Mouse (Mus musculus) G1E (cell line): Measurements from ENCODE around the gene Psma7. TPM values are rescaled to one million over a fixed set of nuclear protein-coding genes. Genes with fewer than 3 reads are reported as not detected.
A peak's percentile ranks its signal among the peaks of the same experiment; 100 is the strongest.

Source experiments
- ATAC-seq: 2 replicates; pipeline ENCODE4 v1.8.0; 2016; ENCODE audit warnings: mild to moderate bottlenecking; ENCODE audit not compliant: insufficient number of reproducible peaks, poor library complexity, low FRiP score, severe bottlenecking; ENCODE audit errors: extremely low read depth
- DNase-seq: peaks from one replicate; pipeline ENCODE4 v3.0.0; 2012; ENCODE audit warnings: low spot score
- H3K27me3 ChIP-seq: 2 replicates; pipeline ENCODE4 v1.6.1; 2012; ENCODE audit warnings: mild to moderate bottlenecking, low read length, inconsistent platforms; ENCODE audit not compliant: insufficient read depth
- H3K36me3 ChIP-seq: replicated peaks from 2 replicates; pipeline ENCODE3; 2012; ENCODE audit warnings: mild to moderate bottlenecking, inconsistent platforms
- H3K4me1 ChIP-seq: 2 replicates; pipeline ENCODE4 v1.6.1; 2012; ENCODE audit warnings: low read depth, low read length, inconsistent platforms, mixed read lengths; ENCODE audit not compliant: insufficient read depth
- H3K4me3 ChIP-seq: 2 replicates; pipeline ENCODE4 v1.5.1; 2012; ENCODE audit warnings: low read depth, mild to moderate bottlenecking, inconsistent platforms, low read length, moderate library complexity, mixed read lengths
- H3K9me3 ChIP-seq: replicated peaks from 2 replicates; pipeline ENCODE4 v1.6.1; 2012; ENCODE audit warnings: inconsistent platforms
- CTCF ChIP-seq: IDR thresholded peaks from 2 replicates; pipeline ENCODE4 v1.5.1; 2012; ENCODE audit warnings: low read depth, low read length, inconsistent platforms, mixed read lengths
- GATA1 ChIP-seq: IDR thresholded peaks from 2 replicates; pipeline ENCODE4 v1.6.1; 2012; ENCODE audit warnings: borderline replicate concordance, low read length, inconsistent platforms, mixed read lengths
- GATA2 ChIP-seq: IDR thresholded peaks from 2 replicates; pipeline ENCODE4 v1.6.1; 2012; ENCODE audit warnings: low read depth, low read length, inconsistent platforms, borderline replicate concordance
- POLR2AphosphoS5 ChIP-seq: IDR thresholded peaks from 2 replicates; pipeline ENCODE4 v1.6.1; 2012; ENCODE audit warnings: low read depth, low read length, inconsistent platforms; ENCODE audit not compliant: insufficient replicate concordance
- TAL1 ChIP-seq: conservative IDR thresholded peaks from 2 replicates; pipeline ENCODE4 v1.6.1; 2012; ENCODE audit warnings: low read depth, low read length, inconsistent platforms, mixed read lengths
- polyA plus RNA-seq: library from polyadenylated mRNA; stranded (reverse); fragments of >175 nt; gene quantifications from 2 replicates; pipeline ENCODE4 v1.2.3, GENCODE M21; 2012
- total RNA-seq, 2 experiments: library from RNA; stranded (forward) in 1 of 2; stranded (reverse) in 1 of 2; fragments of 200-1000 nt in 1 of 2; fragments of >200 nt in 1 of 2; fragmentation: Nextera tagmentation in 1 of 2; gene quantifications; 2 replicates each; pipeline ENCODE4 v1.2.3; 2014 to 2017

The Psma7 gene
- total and polyA plus RNA-seq, 3 experiments = 94.1 to 305 (median 148) TPM

DNA sequence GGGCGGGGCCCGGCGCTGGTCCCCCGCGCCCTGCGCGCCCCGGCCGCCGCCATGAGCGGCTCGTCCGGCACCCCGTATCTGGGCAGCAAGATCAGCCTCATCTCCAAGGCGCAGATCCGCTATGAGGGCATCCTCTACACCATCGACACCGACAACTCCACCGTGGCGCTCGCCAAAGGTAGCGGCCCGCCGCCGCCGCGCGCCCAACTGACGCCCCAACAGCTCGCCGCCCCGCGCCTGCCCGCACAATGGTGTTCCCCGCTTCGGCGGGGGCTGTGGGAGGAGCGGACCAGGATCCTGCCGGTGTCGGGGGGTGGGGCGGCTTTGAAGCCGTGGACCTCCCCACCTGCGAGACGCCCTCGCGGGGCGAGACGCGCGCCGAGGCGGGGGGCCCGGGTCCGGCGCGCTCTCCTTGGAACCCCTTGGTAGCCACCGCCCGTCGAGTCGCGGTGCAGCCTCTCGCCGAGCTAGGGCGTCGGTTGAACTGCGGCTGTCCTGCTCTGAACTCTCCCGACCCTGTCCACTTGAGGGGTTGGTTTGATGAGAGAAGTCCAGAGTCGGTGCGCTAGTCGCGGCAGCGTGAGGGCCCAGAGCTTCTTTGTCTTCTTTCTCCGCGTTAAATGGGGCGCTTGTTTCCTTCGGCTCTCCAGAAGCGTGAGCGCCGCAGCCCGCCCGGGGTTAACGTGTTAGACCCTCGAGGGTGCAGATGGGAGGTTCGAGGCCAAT, 16.9 kb downstream of the Psma7 start:
- 0 out of 2 replicates have a peak, but pooled peaks have one; percentile 5 for ATAC-seq
- DNase-seq = peak; percentile 48

DNA sequence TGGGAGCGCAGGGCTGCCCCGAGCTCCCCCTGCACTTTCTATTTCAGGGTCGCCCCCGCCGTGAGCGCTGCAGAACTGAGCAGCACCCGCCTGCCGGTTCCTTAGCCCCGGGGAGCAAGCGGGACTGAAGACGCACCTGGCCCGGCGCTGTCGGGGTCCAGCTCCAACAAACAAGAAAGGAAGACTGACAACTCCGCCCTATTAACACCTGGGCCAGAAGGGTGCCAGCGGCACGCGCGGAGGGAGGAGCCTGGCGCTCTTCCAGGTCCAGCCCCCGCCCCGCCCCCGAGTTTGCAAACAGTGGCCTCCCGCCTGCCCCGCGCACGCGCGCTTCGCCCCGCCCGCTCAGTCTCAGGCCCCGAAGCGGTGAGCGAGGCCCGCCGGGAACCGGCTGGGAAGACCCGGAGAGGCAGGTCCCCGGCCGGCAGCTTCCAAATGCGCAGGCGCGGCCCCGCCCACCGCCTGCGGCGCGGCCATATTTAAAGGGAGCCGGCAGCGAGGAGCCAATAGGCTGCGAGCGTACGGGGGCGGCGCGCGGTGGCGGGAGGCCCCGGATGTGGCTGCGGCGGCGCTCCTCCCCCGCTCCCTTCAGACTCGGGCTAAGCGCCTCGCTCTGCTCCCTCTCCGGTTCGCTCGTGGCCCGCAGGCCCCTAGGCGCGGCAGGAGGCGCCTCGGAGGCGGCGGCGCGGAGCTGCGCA, 17.7 kb downstream of the Psma7 start, which contains the start of gene Lsm14b:
Lsm14b (plus strand) TSS at position 587 of the 698 bp plus-strand sequence.
- TF ChIP-seq GATA2 (no peak), CTCF (no peak), POLR2AphosphoS5 (no peak), TAL1 (no peak), GATA1 (no peak)
- ATAC-seq (peak; percentile 75), DNase-seq (peak; percentile 100)
- Histone ChIP-seq H3K36me3 (peaks cover 33% of the 10 kb centered on the region), H3K9me3 (no peaks in the 10 kb centered on the region), H3K4me3 (peak within 1 kb of the TSS; percentile 90), H3K4me1 (peaks cover 52% of the 10 kb centered on the region), H3K27me3 (peaks cover 40% of the 10 kb centered on the region)

More for the DNA sequence above, 16.9 kb downstream of the Psma7 start:
- Histone ChIP-seq H3K9me3 (no peaks in the 10 kb centered on the region), H3K4me3 (peak overlapping the region; percentile 90), H3K4me1 (peaks cover 52% of the 10 kb centered on the region), H3K27me3 (peaks cover 33% of the 10 kb centered on the region), H3K36me3 (peaks cover 41% of the 10 kb centered on the region)
- TF ChIP-seq TAL1 (no peak), CTCF (no peak), GATA2 (no peak)

DNA sequence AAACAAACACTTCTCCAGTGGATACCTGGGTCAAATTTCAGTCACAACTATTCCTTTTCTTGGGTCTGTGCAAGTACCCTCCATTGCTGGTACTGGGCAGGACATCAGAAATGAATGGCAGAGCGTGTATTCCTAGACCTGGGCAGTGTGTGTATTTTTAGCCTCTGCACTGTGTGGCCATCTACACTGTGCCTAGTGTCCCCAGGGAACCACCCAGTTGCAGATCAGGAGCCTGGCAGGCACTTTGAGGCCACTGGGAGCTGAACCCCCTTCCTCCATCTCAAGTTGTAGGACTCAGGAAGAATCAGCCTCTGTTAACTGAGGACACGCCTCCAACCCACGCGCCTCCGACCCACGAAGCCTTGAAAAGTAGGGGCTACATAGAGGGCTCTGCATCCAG, 19.5 kb downstream of the Psma7 start:
- H3K4me1 ChIP-seq = peaks cover 41% of the 10 kb centered on the region
- H3K9me3 ChIP-seq = no peaks in the 10 kb centered on the region
- peaks cover 58% of the 10 kb centered on the region for H3K27me3 ChIP-seq
- no peak for TF ChIP-seq TAL1
- no peak for TF ChIP-seq GATA2
- no peak for TF ChIP-seq CTCF
- no peak for TF ChIP-seq POLR2AphosphoS5
- TF ChIP-seq GATA1 = no peak
- ATAC-seq = no peak
- peaks cover 15% of the 10 kb centered on the region for H3K36me3 ChIP-seq
- no peak overlapping the region for H3K4me3 ChIP-seq
- no peak for DNase-seq

DNA sequence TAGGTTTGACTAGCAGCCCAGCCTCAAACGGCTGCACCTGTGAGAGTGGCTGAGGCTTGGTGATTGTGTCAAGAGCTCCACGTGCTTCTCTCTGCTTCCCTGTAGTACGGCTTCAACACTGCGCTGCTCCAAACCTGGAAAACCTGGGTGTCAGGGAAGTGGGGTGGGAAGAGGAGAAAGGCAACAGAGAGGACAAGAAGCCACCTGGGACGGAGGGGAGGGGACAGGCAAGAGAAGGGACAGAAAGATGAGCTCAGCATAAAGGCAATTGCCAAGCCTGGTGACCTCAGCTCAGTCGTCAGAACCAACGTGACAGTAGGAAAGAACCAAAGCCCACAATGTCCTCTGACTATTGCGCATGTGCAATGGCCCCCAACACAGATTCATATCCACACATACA, 21.3 kb downstream of the Psma7 start:
- TF ChIP-seq GATA1 (no peak), CTCF (no peak), TAL1 (no peak), POLR2AphosphoS5 (no peak), GATA2 (no peak)
- Histone ChIP-seq H3K36me3 (no peaks in the 10 kb centered on the region), H3K4me1 (peaks cover 23% of the 10 kb centered on the region), H3K9me3 (no peaks in the 10 kb centered on the region), H3K4me3 (no peak overlapping the region), H3K27me3 (peaks cover 70% of the 10 kb centered on the region)
- DNase-seq = no peak
- no peak for ATAC-seq

DNA sequence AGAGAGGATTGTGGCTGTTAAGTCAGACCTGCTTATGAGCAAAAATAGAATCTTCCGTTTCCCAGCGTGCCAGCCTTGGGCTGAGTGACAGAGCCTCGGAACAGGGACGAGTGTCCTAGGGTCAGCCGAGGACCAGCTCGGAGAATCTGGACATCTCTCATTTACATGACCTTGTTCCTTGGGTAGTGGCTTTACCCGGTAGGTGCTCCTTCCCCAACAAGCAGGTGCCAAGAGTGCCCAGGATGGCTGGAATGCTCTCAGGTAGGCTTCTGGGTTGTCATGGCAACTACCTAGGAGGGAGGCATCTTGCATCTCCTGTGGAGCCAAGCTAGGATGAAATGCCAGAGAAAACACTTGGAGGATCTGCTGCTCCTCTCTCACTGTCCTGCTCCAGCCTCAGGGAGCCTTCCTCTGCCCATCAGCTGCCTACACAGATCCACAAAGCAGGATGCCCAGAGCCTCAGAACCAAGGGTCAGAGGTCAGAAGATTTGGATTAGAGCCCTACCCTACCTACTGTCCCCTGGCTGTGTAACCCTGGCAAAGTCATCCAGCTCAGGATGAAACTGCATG, 22.1 kb downstream of the Psma7 start:
- DNase-seq (no peak), ATAC-seq (no peak)
- no peak overlapping the region for H3K4me3 ChIP-seq
- no peaks in the 10 kb centered on the region for H3K9me3 ChIP-seq
- H3K36me3 ChIP-seq = no peaks in the 10 kb centered on the region
- no peak for TF ChIP-seq POLR2AphosphoS5
- no peak for TF ChIP-seq GATA2
- TF ChIP-seq GATA1 = no peak
- no peak for TF ChIP-seq CTCF
- TF ChIP-seq TAL1 = no peak
- peaks cover 77% of the 10 kb centered on the region for H3K27me3 ChIP-seq
- peaks cover 17% of the 10 kb centered on the region for H3K4me1 ChIP-seq

DNA sequence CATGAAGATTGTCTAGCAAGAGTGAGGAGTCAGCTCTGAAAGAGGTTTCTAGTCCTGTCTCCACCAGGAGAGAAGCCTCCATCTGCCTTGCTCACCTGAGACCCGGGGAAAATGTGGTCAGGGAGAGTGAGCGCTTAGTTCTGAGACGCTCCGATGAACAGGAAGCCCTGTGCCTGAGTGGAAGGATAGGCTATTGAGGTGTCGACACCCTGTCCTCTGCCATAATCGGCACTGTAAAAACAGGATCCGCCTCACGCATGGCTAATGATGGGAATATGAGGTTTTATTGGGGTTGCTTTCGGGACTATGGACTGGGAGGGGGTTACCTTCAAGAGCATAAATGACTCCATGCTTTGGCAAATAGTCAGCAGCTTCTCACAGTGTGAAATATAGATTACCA, 23.7 kb downstream of the Psma7 start:
- no peak for DNase-seq
- ATAC-seq = no peak
- peaks cover 9% of the 10 kb centered on the region for H3K4me1 ChIP-seq
- no peaks in the 10 kb centered on the region for H3K36me3 ChIP-seq
- no peak overlapping the region for H3K4me3 ChIP-seq
- H3K27me3 ChIP-seq = peaks cover 92% of the 10 kb centered on the region
- TF ChIP-seq GATA2 = no peak
- H3K9me3 ChIP-seq = no peaks in the 10 kb centered on the region
